Mouse (Mus musculus) embryonic facial prominence, embryonic 12.5 days (tissue): ENCODE measurements around the gene Ube3b. TPM values are rescaled to one million over a fixed set of nuclear protein-coding genes. Genes with fewer than 3 reads are reported as not detected.
A peak's percentile ranks its signal among the peaks of the same experiment; 100 is the strongest.

Source experiments
- ATAC-seq: fragments of 200-750 bp; cut with Nextera tagmentation; 2 replicates; pipeline ENCODE4 v1.8.0; 2017; ENCODE audit not compliant: insufficient number of reproducible peaks, insufficient read depth, low FRiP score, low TSS enrichment
- H3K27ac ChIP-seq: fragments of 300-500 bp; sonication (generic); 2 replicates; pipeline ENCODE4 v1.5.1; 2016; ENCODE audit warnings: mild to moderate bottlenecking
- H3K27me3 ChIP-seq: fragments of 300-500 bp; sonication (generic); 2 replicates; pipeline ENCODE4 v1.6.1; 2016; ENCODE audit warnings: mild to moderate bottlenecking, moderate library complexity
- H3K36me3 ChIP-seq: fragments of 300-500 bp; sonication (generic); 2 replicates; pipeline ENCODE4 v1.6.1; 2016; ENCODE audit warnings: mild to moderate bottlenecking
- H3K4me1 ChIP-seq: fragments of 300-500 bp; sonication (generic); 2 replicates; pipeline ENCODE4 v1.6.1; 2016
- H3K4me2 ChIP-seq: fragments of 300-500 bp; sonication (generic); replicated peaks from 2 replicates; pipeline ENCODE4 v1.6.1; 2016; ENCODE audit warnings: mild to moderate bottlenecking, moderate library complexity
- H3K4me3 ChIP-seq: fragments of 300-500 bp; sonication (generic); 2 replicates; pipeline ENCODE4 v1.5.1; 2016; ENCODE audit warnings: mild to moderate bottlenecking
- H3K9ac ChIP-seq: fragments of 300-500 bp; sonication (generic); 2 replicates; pipeline ENCODE4 v1.6.1; 2016; ENCODE audit warnings: mild to moderate bottlenecking, moderate library complexity
- H3K9me3 ChIP-seq: fragments of 300-500 bp; sonication (generic); 2 replicates; pipeline ENCODE4 v1.6.1; 2016; ENCODE audit warnings: mild to moderate bottlenecking, moderate library complexity
- WGBS: fragments of 180-500 bp; shearing (Covaris S2); methylation state at CpG from one replicate; pipeline ENCODE4 v1.1.7; 2016; 5-methylcytosine and 5-hydroxymethylcytosine counted together
- polyA plus RNA-seq: library from polyadenylated mRNA; unstranded; fragments of >200 nt; fragmentation: Nextera tagmentation; extraction: Ambion mirVana; gene quantifications from 2 replicates; pipeline ENCODE4 v1.2.1, GENCODE M21; 2016

The Ube3b gene
- polyA plus RNA-seq, 1 experiment from 2014 or later, result 50.4 TPM

DNA sequence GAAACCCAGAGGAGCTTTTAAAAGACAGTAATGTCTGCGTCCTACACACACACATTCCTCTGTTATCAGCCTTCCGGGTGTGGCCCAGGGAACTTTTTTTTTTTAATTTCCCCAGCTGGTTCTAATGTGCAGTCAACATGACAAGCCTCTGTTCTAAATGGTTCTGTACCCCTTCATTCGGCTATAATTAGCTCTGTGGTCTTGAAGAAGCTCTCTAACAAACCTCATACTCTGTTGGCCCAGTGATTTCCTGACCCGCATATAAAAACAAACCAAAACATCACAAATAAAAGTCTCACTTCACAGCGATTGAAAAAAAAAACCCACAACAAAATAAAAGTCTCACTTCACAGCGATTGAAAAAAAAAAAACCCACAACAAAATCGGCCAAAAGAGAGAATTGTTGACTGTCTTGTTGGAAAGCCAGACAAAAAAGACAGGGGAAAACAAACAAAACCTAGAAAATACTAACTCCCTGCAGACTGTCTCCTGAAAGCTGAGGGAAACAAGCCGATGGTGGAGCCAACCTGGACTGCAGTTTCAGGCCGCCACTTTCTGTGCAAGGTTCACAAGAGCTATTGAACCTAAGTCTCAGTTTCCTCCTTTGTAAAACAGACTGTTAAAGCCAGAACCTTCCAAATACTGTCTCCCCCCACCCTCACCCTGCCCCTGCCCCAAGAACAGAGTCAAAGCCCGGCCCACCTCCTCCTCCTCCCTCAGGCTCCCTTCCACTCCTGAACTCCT is 2.1 kb upstream of the Ube3b start:
- H3K27ac ChIP-seq, result peak overlapping the region; percentile 67
- 48% methylated on average over 10 of the region's 10 CpGs for WGBS
- H3K9me3 ChIP-seq, result no peaks in the 10 kb centered on the region
- peaks cover 44% of the 10 kb centered on the region for H3K4me1 ChIP-seq
- peak overlapping the region; percentile 95; the same call in 1 of the 2 replicates for H3K9ac ChIP-seq
- peak overlapping the region; percentile 88 for H3K4me2 ChIP-seq
- H3K4me3 ChIP-seq, result peak overlapping the region; percentile 89
- no peak for ATAC-seq
- H3K36me3 ChIP-seq, result peaks cover 27% of the 10 kb centered on the region
- no peaks in the 10 kb centered on the region for H3K27me3 ChIP-seq

DNA sequence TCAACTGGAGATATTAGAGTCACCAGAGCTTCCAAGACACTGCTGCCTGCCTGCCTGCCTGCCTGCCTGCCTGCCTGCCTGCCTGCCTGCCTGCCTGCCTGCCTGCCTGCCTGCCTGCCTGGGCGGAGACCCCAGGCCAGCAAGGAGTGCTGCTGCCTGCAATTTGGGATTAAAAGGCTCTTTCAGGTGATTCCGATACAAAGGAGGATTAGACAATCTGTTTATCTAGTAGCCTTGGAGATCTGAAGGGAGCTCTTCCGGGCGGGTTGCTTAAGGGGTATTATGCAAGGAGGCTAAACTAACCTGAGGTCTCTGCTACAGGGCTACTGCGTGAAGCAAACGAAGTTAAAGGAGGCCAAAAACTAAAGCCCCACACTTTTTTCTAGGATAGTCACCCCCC is 1.5 kb upstream of the Ube3b start:
- ATAC-seq, result no peak
- 25% methylated on average over 6 of the region's 6 CpGs for WGBS
- Histone ChIP-seq H3K9ac (peak overlapping the region; percentile 95), H3K27me3 (no peaks in the 10 kb centered on the region), H3K36me3 (peaks cover 25% of the 10 kb centered on the region), H3K4me1 (peaks cover 42% of the 10 kb centered on the region), H3K27ac (peak overlapping the region; percentile 67), H3K9me3 (no peaks in the 10 kb centered on the region), H3K4me2 (peak overlapping the region; percentile 88), H3K4me3 (peak overlapping the region; percentile 89)

DNA sequence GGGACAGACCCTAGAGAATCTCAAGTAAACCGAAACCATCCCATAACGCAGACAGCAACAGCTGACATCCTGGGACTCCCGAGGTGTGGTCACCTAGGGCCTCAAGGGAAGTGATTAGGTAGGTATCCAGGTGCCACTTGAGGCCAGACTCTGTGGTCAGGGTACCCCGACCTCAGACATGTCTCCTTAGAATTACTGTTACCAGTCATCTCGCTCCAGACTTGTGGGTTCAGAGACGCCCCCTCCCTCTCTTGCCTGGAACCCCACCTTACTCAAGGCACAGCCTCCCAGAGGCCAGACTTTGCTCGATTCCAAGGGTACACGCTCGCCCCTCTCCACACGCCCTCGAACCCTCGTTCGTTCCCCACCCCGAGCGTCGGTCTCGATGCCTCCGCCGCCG is 644 bp upstream of the Ube3b start:
- Histone ChIP-seq H3K4me3 (peak overlapping the region; percentile 89), H3K9me3 (no peaks in the 10 kb centered on the region), H3K9ac (peak overlapping the region; percentile 95), H3K27ac (peak overlapping the region; percentile 94), H3K27me3 (no peaks in the 10 kb centered on the region), H3K4me1 (peaks cover 42% of the 10 kb centered on the region), H3K36me3 (peaks cover 23% of the 10 kb centered on the region), H3K4me2 (peak overlapping the region; percentile 88)
- ATAC-seq, result peak; percentile 48
- under 1% methylated on average over 20 of the region's 20 CpGs for WGBS

GRCm38 (mm10) chr5:114381013-114381351 is 575 bp downstream of the Ube3b start:
- Histone ChIP-seq H3K27me3 (no peaks in the 10 kb centered on the region), H3K9me3 (no peaks in the 10 kb centered on the region), H3K4me3 (peak overlapping the region; percentile 89), H3K36me3 (peaks cover 25% of the 10 kb centered on the region), H3K27ac (peak overlapping the region; percentile 94), H3K4me1 (peaks cover 42% of the 10 kb centered on the region), H3K9ac (peak overlapping the region; percentile 95), H3K4me2 (peak overlapping the region; percentile 88)
- no peak for ATAC-seq
- under 1% methylated on average over 18 of the region's 18 CpGs for WGBS

- Histone ChIP-seq H3K27me3 (no peaks in the 10 kb centered on the region), H3K36me3 (peaks cover 45% of the 10 kb centered on the region), H3K9me3 (no peaks in the 10 kb centered on the region), H3K27ac (no peak overlapping the region), H3K9ac (no peak overlapping the region), H3K4me3 (no peak overlapping the region), H3K4me1 (peaks cover 26% of the 10 kb centered on the region), H3K4me2 (no peak overlapping the region)
- whole genome bisulfite sequencing, result 81% methylated on average over 9 of the region's 9 CpGs
- ATAC-seq, result no peak
Observed at GRCm38 (mm10) chr5:114383184-114383904, 2.9 kb downstream of the Ube3b start.

GRCm38 (mm10) chr5:114384448-114384847 is 4.0 kb downstream of the Ube3b start:
- ATAC-seq, result no peak
- H3K36me3 ChIP-seq, result peaks cover 56% of the 10 kb centered on the region
- no peak overlapping the region for H3K27ac ChIP-seq
- no peaks in the 10 kb centered on the region for H3K27me3 ChIP-seq
- WGBS, result 87% methylated on average over 8 of the region's 8 CpGs
- H3K9ac ChIP-seq, result no peak overlapping the region
- H3K4me3 ChIP-seq, result no peak overlapping the region
- H3K4me1 ChIP-seq, result peaks cover 15% of the 10 kb centered on the region
- no peaks in the 10 kb centered on the region for H3K9me3 ChIP-seq
- H3K4me2 ChIP-seq, result no peak overlapping the region

- no peak overlapping the region for H3K27ac ChIP-seq
- ATAC-seq, result no peak
- H3K9me3 ChIP-seq, result no peaks in the 10 kb centered on the region
- no peak overlapping the region for H3K9ac ChIP-seq
- 85% methylated on average over 9 of the region's 9 CpGs for WGBS
- H3K27me3 ChIP-seq, result no peaks in the 10 kb centered on the region
- no peak overlapping the region for H3K4me3 ChIP-seq
- H3K36me3 ChIP-seq, result peaks cover 96% of the 10 kb centered on the region
- H3K4me2 ChIP-seq, result no peak overlapping the region
- no peaks in the 10 kb centered on the region for H3K4me1 ChIP-seq
Observed at GRCm38 (mm10) chr5:114393169-114393568, 12.8 kb downstream of the Ube3b start.

- WGBS, result 91% methylated on average over 14 of the region's 14 CpGs
- Histone ChIP-seq H3K9me3 (no peaks in the 10 kb centered on the region), H3K4me2 (no peak overlapping the region), H3K36me3 (peaks cover 99% of the 10 kb centered on the region), H3K4me1 (no peaks in the 10 kb centered on the region), H3K27ac (no peak overlapping the region), H3K4me3 (no peak overlapping the region), H3K27me3 (no peaks in the 10 kb centered on the region), H3K9ac (no peak overlapping the region)
- ATAC-seq, result no peak
Observed at GRCm38 (mm10) chr5:114406592-114406991, 26.2 kb downstream of the Ube3b start.

DNA sequence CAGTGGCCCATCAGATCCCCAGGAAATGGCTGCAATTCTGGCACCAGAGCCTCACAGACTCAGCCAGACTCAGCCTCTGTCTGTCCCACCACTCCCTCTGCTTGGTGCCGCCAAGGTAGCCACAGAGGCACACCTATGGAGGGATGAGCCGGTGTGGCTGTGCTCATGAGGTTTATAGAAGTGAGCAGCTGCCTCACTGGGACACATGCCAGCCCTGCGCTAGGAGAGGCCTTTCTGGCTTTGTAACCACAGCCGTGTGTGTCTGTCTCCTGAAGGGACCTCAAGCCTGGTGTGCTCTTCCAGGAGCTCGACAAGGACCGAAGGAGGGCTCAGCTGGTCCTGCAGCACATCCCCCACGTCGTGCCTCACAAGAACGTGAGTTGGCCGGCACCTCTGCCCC is 26.9 kb downstream of the Ube3b start:
- H3K27me3 ChIP-seq, result no peaks in the 10 kb centered on the region
- H3K4me2 ChIP-seq, result no peak overlapping the region
- no peak overlapping the region for H3K27ac ChIP-seq
- H3K36me3 ChIP-seq, result peaks cover 99% of the 10 kb centered on the region
- H3K9ac ChIP-seq, result no peak overlapping the region
- no peak overlapping the region for H3K4me3 ChIP-seq
- no peak for ATAC-seq
- H3K9me3 ChIP-seq, result no peaks in the 10 kb centered on the region
- H3K4me1 ChIP-seq, result no peaks in the 10 kb centered on the region
- 89% methylated on average over 10 of the region's 10 CpGs for WGBS

GRCm38 (mm10) chr5:114407810-114408209 is 27.4 kb downstream of the Ube3b start:
- Histone ChIP-seq H3K4me2 (no peak overlapping the region), H3K9ac (no peak overlapping the region), H3K36me3 (peaks cover 99% of the 10 kb centered on the region), H3K4me1 (no peaks in the 10 kb centered on the region), H3K9me3 (no peaks in the 10 kb centered on the region), H3K27me3 (no peaks in the 10 kb centered on the region), H3K4me3 (no peak overlapping the region), H3K27ac (no peak overlapping the region)
- WGBS, result 89% methylated on average over 9 of the region's 9 CpGs
- no peak for ATAC-seq

DNA sequence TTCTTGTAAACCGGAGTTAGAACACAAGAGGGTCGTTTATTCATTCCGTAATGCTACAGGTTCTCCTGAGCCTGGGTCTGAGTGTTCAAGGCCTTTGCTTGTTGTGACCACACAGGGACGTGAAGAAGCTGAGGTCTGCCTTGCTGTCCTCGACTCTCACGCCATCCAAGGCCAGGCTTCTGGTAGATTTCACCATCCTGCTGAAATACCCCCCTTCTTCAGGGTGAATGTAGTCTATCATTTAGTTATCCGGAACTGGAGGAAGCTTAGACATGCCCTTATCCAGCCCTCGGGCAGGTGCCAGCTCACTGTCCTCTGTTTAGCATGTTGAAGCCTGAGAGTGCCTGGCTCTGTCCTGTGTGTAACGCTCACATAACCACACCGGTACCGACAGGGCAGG is 28.4 kb downstream of the Ube3b start:
- H3K9ac ChIP-seq, result no peak overlapping the region
- H3K27me3 ChIP-seq, result no peaks in the 10 kb centered on the region
- peaks cover 98% of the 10 kb centered on the region for H3K36me3 ChIP-seq
- no peak for ATAC-seq
- WGBS, result 87% methylated on average over 11 of the region's 11 CpGs
- no peak overlapping the region for H3K4me3 ChIP-seq
- H3K4me1 ChIP-seq, result no peaks in the 10 kb centered on the region
- H3K9me3 ChIP-seq, result no peaks in the 10 kb centered on the region
- H3K4me2 ChIP-seq, result no peak overlapping the region
- no peak overlapping the region for H3K27ac ChIP-seq

GRCm38 (mm10) chr5:114410429-114410828 is 30.0 kb downstream of the Ube3b start:
- Histone ChIP-seq H3K27me3 (no peaks in the 10 kb centered on the region), H3K36me3 (peaks cover 98% of the 10 kb centered on the region), H3K27ac (no peak overlapping the region), H3K4me1 (no peaks in the 10 kb centered on the region), H3K4me2 (no peak overlapping the region), H3K4me3 (no peak overlapping the region), H3K9me3 (no peaks in the 10 kb centered on the region), H3K9ac (no peak overlapping the region)
- 91% methylated on average over 13 of the region's 13 CpGs for WGBS
- ATAC-seq, result no peak
